Mouse (Mus musculus) intestine, embryonic 15.5 days (tissue): ENCODE measurements around the gene Dda1. TPM values are rescaled to one million over a fixed set of nuclear protein-coding genes. Genes with fewer than 3 reads are reported as not detected.
A peak's percentile ranks its signal among the peaks of the same experiment; 100 is the strongest.

ENCODE experiments used
- ATAC-seq: fragments of 200-750 bp; cut with Nextera tagmentation; 2 replicates; pipeline ENCODE4 v1.8.0; 2017; ENCODE audit warnings: moderate TSS enrichment, moderate library complexity
- H3K27ac ChIP-seq: fragments of 300-500 bp; sonication (generic); 2 replicates; pipeline ENCODE4 v1.5.1; 2015; ENCODE audit warnings: mild to moderate bottlenecking, inconsistent platforms
- H3K27me3 ChIP-seq: fragments of 300-500 bp; sonication (generic); replicated peaks from 2 replicates; pipeline ENCODE4 v1.6.1; 2015; ENCODE audit warnings: inconsistent platforms
- H3K36me3 ChIP-seq: fragments of 300-500 bp; sonication (generic); 2 replicates; pipeline ENCODE4 v1.6.1; 2015; ENCODE audit warnings: inconsistent platforms
- H3K4me1 ChIP-seq: fragments of 300-500 bp; sonication (generic); replicated peaks from 2 replicates; pipeline ENCODE4 v1.6.1; 2015; ENCODE audit warnings: inconsistent platforms
- H3K4me2 ChIP-seq: fragments of 300-500 bp; sonication (generic); replicated peaks from 2 replicates; pipeline ENCODE4 v1.6.1; 2015; ENCODE audit warnings: mild to moderate bottlenecking, inconsistent platforms
- H3K4me3 ChIP-seq: fragments of 300-500 bp; sonication (generic); replicated peaks from 2 replicates; pipeline ENCODE4 v1.5.1; 2015; ENCODE audit warnings: inconsistent platforms
- H3K9ac ChIP-seq: fragments of 300-500 bp; sonication (generic); 2 replicates; pipeline ENCODE4 v1.6.1; 2015; ENCODE audit warnings: inconsistent platforms
- H3K9me3 ChIP-seq: fragments of 300-500 bp; sonication (generic); 2 replicates; pipeline ENCODE4 v1.6.1; 2016; ENCODE audit warnings: inconsistent platforms
- WGBS: fragments of 180-500 bp; shearing (Covaris S2); methylation state at CpG from one replicate; pipeline ENCODE4 v1.1.7; 2015; 5-methylcytosine and 5-hydroxymethylcytosine counted together
- polyA plus RNA-seq: library from polyadenylated mRNA; unstranded; fragments of >200 nt; fragmentation: Nextera tagmentation; extraction: Ambion mirVana; gene quantifications from 2 replicates; pipeline ENCODE4 v1.2.1, GENCODE M21; 2015

The Dda1 gene
- polyA plus RNA-seq, 1 experiment from 2014 or later: 91.3 TPM

DNA sequence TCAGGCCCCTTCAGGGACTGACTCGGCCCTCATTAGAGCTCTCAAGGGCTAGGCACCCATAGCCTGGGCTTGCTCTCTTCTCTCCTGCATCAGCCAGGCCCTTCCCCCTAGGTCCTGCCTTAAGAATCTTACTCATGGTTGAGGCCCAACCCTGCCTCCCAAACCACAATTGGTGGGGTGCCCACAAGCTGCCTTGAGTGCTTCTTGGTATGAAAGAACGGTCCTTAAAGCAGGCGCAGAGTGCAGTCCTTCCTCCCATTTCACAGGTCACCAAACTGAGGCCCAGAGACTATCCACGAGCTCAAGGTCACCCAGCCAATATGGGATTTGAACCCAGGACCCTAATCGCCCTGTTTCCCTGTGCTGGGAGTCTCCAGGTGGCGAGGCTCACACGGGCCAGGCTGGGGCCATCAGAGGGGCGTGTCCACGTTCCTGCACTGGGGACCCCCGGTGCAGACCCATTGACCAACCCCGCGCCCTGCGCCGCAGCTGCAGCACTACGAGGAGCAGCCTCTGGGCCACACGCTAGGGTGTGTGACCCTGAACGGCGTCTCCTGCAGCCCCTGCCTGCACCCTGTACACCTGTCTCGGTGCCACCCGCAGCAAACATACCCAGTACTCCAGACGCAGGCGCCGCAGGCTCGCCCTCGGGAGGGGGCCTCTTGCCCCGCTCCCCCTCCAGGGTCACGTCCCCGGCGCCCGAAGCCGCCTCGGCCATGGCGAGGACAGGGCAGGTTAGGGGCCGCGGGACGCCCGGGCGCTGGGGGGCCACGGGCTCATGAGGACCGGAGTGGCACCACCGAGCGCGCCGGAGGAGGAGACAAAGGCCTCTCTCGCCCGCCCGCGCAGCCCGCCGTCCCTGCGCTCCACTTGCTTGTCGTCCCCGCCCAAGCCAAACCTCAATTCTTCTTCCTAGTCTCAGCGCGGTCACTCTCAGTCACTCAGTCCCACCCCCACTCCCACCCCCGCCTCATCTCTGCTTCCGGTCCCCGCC lies 16.4 kb downstream of the Dda1 start, which contains the start of gene Ano8:
Gene Ano8 (minus strand): TSS at position 822 of the 994 bp plus-strand sequence.
- peak; percentile 76 for ATAC-seq
- 5% methylated on average over 56 of the region's 58 CpGs for WGBS
- Histone ChIP-seq H3K36me3 (peaks cover 2% of the 10 kb centered on the region; the same call in 1 of the 2 replicates), H3K4me1 (peaks cover 38% of the 10 kb centered on the region), H3K27ac (peak within 1 kb of the TSS; percentile 75), H3K4me2 (peak within 1 kb of the TSS; percentile 96), H3K9ac (peak within 1 kb of the TSS; percentile 92), H3K4me3 (peak within 1 kb of the TSS; percentile 79), H3K27me3 (no peaks in the 10 kb centered on the region), H3K9me3 (no peaks in the 10 kb centered on the region)

GRCm38 (mm10) chr8:71486136-71486529 lies 17.1 kb downstream of the Dda1 start:
- Histone ChIP-seq H3K4me2 (peak overlapping the region; percentile 96), H3K9me3 (no peaks in the 10 kb centered on the region), H3K4me3 (peak overlapping the region; percentile 79), H3K27ac (no peak overlapping the region), H3K27me3 (no peaks in the 10 kb centered on the region), H3K4me1 (peaks cover 31% of the 10 kb centered on the region), H3K36me3 (peaks cover 3% of the 10 kb centered on the region), H3K9ac (no peak overlapping the region)
- no peak for ATAC-seq
- 17% methylated on average over 7 of the region's 7 CpGs for WGBS

- Histone ChIP-seq H3K4me1 (peaks cover 31% of the 10 kb centered on the region), H3K4me3 (peak within 1 kb of the TSS; percentile 76), H3K9ac (peak within 1 kb of the TSS; percentile 81), H3K36me3 (peaks cover 13% of the 10 kb centered on the region), H3K27me3 (no peaks in the 10 kb centered on the region), H3K4me2 (peak within 1 kb of the TSS; percentile 100), H3K27ac (peak within 1 kb of the TSS; percentile 94), H3K9me3 (no peaks in the 10 kb centered on the region)
- peak; percentile 53 for ATAC-seq
- under 1% methylated on average over 33 of the region's 33 CpGs for WGBS
These were observed 18.9 kb downstream of the Dda1 start, which contains the start of gene Gtpbp3 for GRCm38 (mm10) chr8:71487691-71488445. TSS of gene Gtpbp3 (plus strand) at chr8:71488103.

- H3K9me3 ChIP-seq: no peaks in the 10 kb centered on the region
- ATAC-seq: peak; percentile 85
- peak overlapping the region; percentile 94 for H3K27ac ChIP-seq
- H3K27me3 ChIP-seq: no peaks in the 10 kb centered on the region
- H3K36me3 ChIP-seq: peaks cover 14% of the 10 kb centered on the region
- 0% methylated on average over 22 of the region's 22 CpGs for WGBS
- H3K4me2 ChIP-seq: peak overlapping the region; percentile 100
- H3K4me3 ChIP-seq: peak overlapping the region; percentile 76
- H3K4me1 ChIP-seq: peaks cover 31% of the 10 kb centered on the region
- peak overlapping the region; percentile 81 for H3K9ac ChIP-seq
These were observed 19.5 kb downstream of the Dda1 start for GRCm38 (mm10) chr8:71488454-71488853.

GRCm38 (mm10) chr8:71495039-71495438 lies 26.0 kb downstream of the Dda1 start:
- 18% methylated on average over 16 of the region's 16 CpGs for WGBS

DNA sequence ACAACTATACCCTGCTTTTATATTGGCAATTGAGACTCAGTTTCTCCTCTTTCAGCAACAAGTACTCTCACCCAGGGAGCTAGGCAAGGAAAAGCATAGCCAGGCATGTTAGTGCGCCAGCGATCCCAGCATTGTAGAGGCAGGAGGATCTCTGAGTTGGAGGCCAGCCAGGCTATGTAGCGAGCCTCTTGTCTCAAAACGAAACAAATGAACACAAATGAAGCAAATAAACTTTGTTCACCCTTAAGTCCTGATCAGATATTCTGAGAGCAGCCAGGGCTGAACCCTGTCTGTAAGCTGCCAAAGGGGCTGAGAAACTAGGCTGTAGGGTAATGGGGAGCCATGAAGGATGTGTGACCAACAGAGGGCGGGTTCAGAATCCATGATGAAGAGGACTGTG lies 26.8 kb downstream of the Dda1 start:
- Histone ChIP-seq H3K4me3 (no peak overlapping the region), H3K36me3 (peaks cover 17% of the 10 kb centered on the region), H3K9ac (no peak overlapping the region), H3K27me3 (no peaks in the 10 kb centered on the region), H3K27ac (peak overlapping the region; percentile 49; the same call in 1 of the 2 replicates), H3K9me3 (no peaks in the 10 kb centered on the region), H3K4me2 (no peak overlapping the region), H3K4me1 (peaks cover 33% of the 10 kb centered on the region)
- WGBS: 81% methylated on average over 5 of the region's 5 CpGs
- ATAC-seq: no peak

More at GRCm38 (mm10) chr8:71495039-71495438, 26.0 kb downstream of the Dda1 start:
- ATAC-seq: peak; percentile 71
- peaks cover 35% of the 10 kb centered on the region for H3K4me1 ChIP-seq
- H3K9ac ChIP-seq: no peak overlapping the region
- no peak overlapping the region; the same call in 1 of the 2 replicates for H3K4me2 ChIP-seq
- no peak overlapping the region for H3K4me3 ChIP-seq
- H3K27ac ChIP-seq: no peak overlapping the region
- H3K9me3 ChIP-seq: no peaks in the 10 kb centered on the region
- H3K36me3 ChIP-seq: peaks cover 18% of the 10 kb centered on the region
- H3K27me3 ChIP-seq: no peaks in the 10 kb centered on the region

DNA sequence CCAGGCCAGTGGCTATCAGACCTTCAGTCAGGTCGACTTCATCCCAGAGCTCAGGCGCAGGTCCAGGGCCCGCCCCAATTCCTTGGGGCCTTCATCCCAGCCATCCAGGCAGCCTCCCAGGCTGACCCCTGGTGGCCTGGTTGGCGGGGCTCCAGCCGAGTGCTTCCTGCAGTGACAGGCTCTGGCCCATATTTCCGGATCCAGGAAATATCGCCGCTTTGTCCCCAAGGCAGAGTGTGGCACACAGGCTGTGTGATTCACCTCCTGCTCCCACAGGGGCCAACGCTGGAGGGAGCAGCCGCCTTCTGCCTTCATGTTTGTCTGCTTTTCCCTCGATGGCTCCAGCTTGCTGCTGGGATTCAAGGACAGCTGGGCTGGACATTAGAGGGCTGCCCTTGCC lies 27.5 kb downstream of the Dda1 start:
- Histone ChIP-seq H3K36me3 (peaks cover 15% of the 10 kb centered on the region), H3K4me1 (peaks cover 33% of the 10 kb centered on the region), H3K9me3 (no peaks in the 10 kb centered on the region), H3K9ac (no peak overlapping the region), H3K4me3 (no peak overlapping the region), H3K27me3 (no peaks in the 10 kb centered on the region), H3K27ac (peak overlapping the region; percentile 49; the same call in 1 of the 2 replicates), H3K4me2 (no peak overlapping the region)
- 38% methylated on average over 11 of the region's 11 CpGs for WGBS
- peak; percentile 22; the same call in 1 of the 2 replicates for ATAC-seq

- no peaks in the 10 kb centered on the region for H3K9me3 ChIP-seq
- H3K4me3 ChIP-seq: no peak overlapping the region
- whole genome bisulfite sequencing: 89% methylated on average over 1 of the region's 1 CpGs
- peaks cover 33% of the 10 kb centered on the region for H3K4me1 ChIP-seq
- H3K9ac ChIP-seq: no peak overlapping the region
- no peaks in the 10 kb centered on the region for H3K27me3 ChIP-seq
- no peak for ATAC-seq
- H3K4me2 ChIP-seq: no peak overlapping the region
- peaks cover 12% of the 10 kb centered on the region for H3K36me3 ChIP-seq
- H3K27ac ChIP-seq: peak overlapping the region; percentile 49; the same call in 1 of the 2 replicates
These were observed 28.2 kb downstream of the Dda1 start for GRCm38 (mm10) chr8:71497077-71497645.

DNA sequence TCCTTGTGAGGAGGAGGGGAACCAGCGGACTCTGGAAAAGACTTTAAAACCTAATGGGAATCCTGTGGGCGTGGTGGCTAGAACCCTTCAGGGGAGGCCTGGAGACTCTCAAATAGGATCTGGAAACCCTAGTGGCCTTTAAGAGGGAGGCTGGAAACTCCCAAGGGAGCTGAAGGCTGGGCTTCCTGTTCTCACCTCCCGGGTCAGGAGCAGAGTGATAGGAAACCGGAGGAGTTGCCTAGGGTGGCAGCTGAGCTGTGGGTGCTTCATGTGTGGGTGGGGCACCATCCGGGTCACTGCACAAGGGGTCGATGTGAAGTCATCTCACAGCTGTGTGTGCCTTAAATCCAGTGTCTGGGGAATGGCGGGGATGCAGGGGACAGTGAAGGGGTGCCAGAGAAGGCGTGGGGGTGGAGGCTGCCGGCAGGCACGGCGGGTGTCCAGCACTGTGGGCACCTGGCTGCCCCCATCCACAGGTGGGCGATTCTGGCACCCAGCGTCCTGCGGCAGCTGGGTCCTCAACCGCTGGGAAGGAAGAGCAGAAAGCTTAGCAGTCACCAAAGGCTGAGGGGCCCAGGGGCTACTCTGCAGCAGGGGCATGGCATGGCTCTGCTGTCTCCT lies 29.0 kb downstream of the Dda1 start:
- H3K9ac ChIP-seq: no peak overlapping the region
- H3K4me2 ChIP-seq: no peak overlapping the region
- H3K4me1 ChIP-seq: peaks cover 33% of the 10 kb centered on the region
- ATAC-seq: 0 out of 2 replicates have a peak, but pooled peaks have one; percentile 14
- WGBS: 24% methylated on average over 15 of the region's 15 CpGs
- H3K27ac ChIP-seq: peak overlapping the region; percentile 40
- H3K27me3 ChIP-seq: no peaks in the 10 kb centered on the region
- H3K9me3 ChIP-seq: no peaks in the 10 kb centered on the region
- peaks cover 4% of the 10 kb centered on the region for H3K36me3 ChIP-seq
- no peak overlapping the region for H3K4me3 ChIP-seq

- ATAC-seq: 0 out of 2 replicates have a peak, but pooled peaks have one; percentile 11
- H3K4me1 ChIP-seq: peaks cover 33% of the 10 kb centered on the region
- H3K4me2 ChIP-seq: no peak overlapping the region
- no peaks in the 10 kb centered on the region for H3K36me3 ChIP-seq
- no peak overlapping the region for H3K9ac ChIP-seq
- 23% methylated on average over 16 of the region's 16 CpGs for WGBS
- no peak overlapping the region for H3K4me3 ChIP-seq
- 0 out of 2 replicates have a peak overlapping the region, but pooled peaks have one; percentile 40 for H3K27ac ChIP-seq
- no peaks in the 10 kb centered on the region for H3K9me3 ChIP-seq
- no peaks in the 10 kb centered on the region for H3K27me3 ChIP-seq
These were observed 30.1 kb downstream of the Dda1 start for GRCm38 (mm10) chr8:71498816-71499690.
